Mouse (Mus musculus): ENCODE data around the gene Rnf207. TPM values are rescaled to one million over a fixed set of nuclear protein-coding genes. Genes with fewer than 3 reads are reported as not detected.
A peak's percentile ranks its signal among the peaks of the same experiment; 100 is the strongest.

Gene Rnf207
- total and polyA plus RNA-seq, 2 experiments from 2014 or later = 7.2 to 15.2 TPM

- 28% methylated on average over 18 of the region's 18 CpGs for WGBS
- TF ChIP-seq CTCF (IDR thresholded peaks at IDR 0.05) = no peak
- Histone ChIP-seq H3K27ac (ENCODE audit: low read depth, low read length) (no peak overlapping the region), H3K4me2 (ENCODE audit: low read depth, low read length, poor library complexity, severe bottlenecking) (no peak overlapping the region), H3K4me3 (ENCODE audit: low read depth, low read length) (no peak overlapping the region), H3K9ac (replicated peaks; ENCODE audit: low read length, poor library complexity, severe bottlenecking) (no peak overlapping the region), H3K4me1 (ENCODE audit: insufficient read depth, low read length) (peaks cover 9% of the 10 kb centered on the region; the same call in 1 of the 2 replicates), H3K27me3 (ENCODE audit: insufficient read depth, low read length) (peaks cover 56% of the 10 kb centered on the region), H3K9me3 (ENCODE audit: low read length) (no peaks in the 10 kb centered on the region), H3K36me3 (ENCODE audit: insufficient read depth, low read length) (no peaks in the 10 kb centered on the region)
- no peak for ATAC-seq (ENCODE audit: low FRiP score)
- no peak for DNase-seq (ENCODE audit: low spot score)
Measured at GRCm38 (mm10) chr4:152288398-152288945, 30.3 kb downstream of the Rnf207 start.

GRCm38 (mm10) chr4:152287317-152288120, 31.3 kb downstream of the Rnf207 start:
- Histone ChIP-seq H3K4me1 (ENCODE audit: insufficient read depth, low read length) (peaks cover 9% of the 10 kb centered on the region; the same call in 1 of the 2 replicates), H3K27me3 (ENCODE audit: insufficient read depth, low read length) (peaks cover 54% of the 10 kb centered on the region), H3K9me3 (ENCODE audit: low read length) (no peaks in the 10 kb centered on the region), H3K27ac (ENCODE audit: low read depth, low read length) (no peak overlapping the region), H3K4me3 (ENCODE audit: low read depth, low read length) (peak overlapping the region; percentile 38; the same call in 1 of the 2 replicates), H3K9ac (replicated peaks; ENCODE audit: low read length, poor library complexity, severe bottlenecking) (no peak overlapping the region), H3K4me2 (ENCODE audit: low read depth, low read length, poor library complexity, severe bottlenecking) (peak overlapping the region; percentile 75; the same call in 1 of the 2 replicates), H3K36me3 (ENCODE audit: insufficient read depth, low read length) (no peaks in the 10 kb centered on the region)
- DNase-seq (ENCODE audit: low spot score) (no peak), ATAC-seq (ENCODE audit: low FRiP score) (no peak)
- no peak for TF ChIP-seq CTCF (IDR thresholded peaks at IDR 0.05)
- WGBS = 20% methylated on average over 19 of the region's 19 CpGs

- H3K9ac ChIP-seq (replicated peaks; ENCODE audit: low read length, poor library complexity, severe bottlenecking) = peak overlapping the region; percentile 57
- 0 out of 2 replicates have a peak, but pooled peaks cover under 1% of the 10 kb centered on the region for H3K36me3 ChIP-seq (ENCODE audit: insufficient read depth, low read length)
- H3K27me3 ChIP-seq (ENCODE audit: insufficient read depth, low read length) = peaks cover 54% of the 10 kb centered on the region
- H3K4me2 ChIP-seq (ENCODE audit: low read depth, low read length, poor library complexity, severe bottlenecking) = peak overlapping the region; percentile 75
- peaks cover 9% of the 10 kb centered on the region; the same call in 1 of the 2 replicates for H3K4me1 ChIP-seq (ENCODE audit: insufficient read depth, low read length)
- no peak for TF ChIP-seq CTCF (IDR thresholded peaks at IDR 0.05)
- WGBS = 2% methylated on average over 24 of the region's 26 CpGs
- peak overlapping the region; percentile 38; the same call in 1 of the 2 replicates for H3K4me3 ChIP-seq (ENCODE audit: low read depth, low read length)
- no peaks in the 10 kb centered on the region for H3K9me3 ChIP-seq (ENCODE audit: low read length)
- DNase-seq (ENCODE audit: low spot score) (no peak), ATAC-seq (ENCODE audit: low FRiP score) (no peak)
- no peak overlapping the region for H3K27ac ChIP-seq (ENCODE audit: low read depth, low read length)
Measured at GRCm38 (mm10) chr4:152286887-152287286, 31.9 kb downstream of the Rnf207 start.

GRCm38 (mm10) chr4:152286183-152286582, 32.6 kb downstream of the Rnf207 start:
- peaks cover 6% of the 10 kb centered on the region; the same call in 1 of the 2 replicates for H3K36me3 ChIP-seq (ENCODE audit: insufficient read depth, low read length)
- peak overlapping the region; percentile 57 for H3K9ac ChIP-seq (replicated peaks; ENCODE audit: low read length, poor library complexity, severe bottlenecking)
- no peak for TF ChIP-seq CTCF (IDR thresholded peaks at IDR 0.05)
- WGBS = under 1% methylated on average over 32 of the region's 32 CpGs
- no peaks in the 10 kb centered on the region for H3K9me3 ChIP-seq (ENCODE audit: low read length)
- peak overlapping the region; percentile 38 for H3K4me3 ChIP-seq (ENCODE audit: low read depth, low read length)
- H3K27ac ChIP-seq (ENCODE audit: low read depth, low read length) = no peak overlapping the region
- peaks cover 55% of the 10 kb centered on the region for H3K27me3 ChIP-seq (ENCODE audit: insufficient read depth, low read length)
- DNase-seq (ENCODE audit: low spot score) = no peak
- peak; percentile 25 for ATAC-seq (ENCODE audit: low FRiP score)
- H3K4me1 ChIP-seq (ENCODE audit: insufficient read depth, low read length) = peaks cover 9% of the 10 kb centered on the region; the same call in 1 of the 2 replicates
- H3K4me2 ChIP-seq (ENCODE audit: low read depth, low read length, poor library complexity, severe bottlenecking) = peak overlapping the region; percentile 75

GRCm38 (mm10) chr4:152285505-152285904, 33.3 kb downstream of the Rnf207 start:
- DNase-seq (ENCODE audit: low spot score) (peak; percentile 84), ATAC-seq (ENCODE audit: low FRiP score) (no peak)
- Histone ChIP-seq H3K36me3 (ENCODE audit: insufficient read depth, low read length) (peaks cover 12% of the 10 kb centered on the region), H3K9me3 (ENCODE audit: low read length) (no peaks in the 10 kb centered on the region), H3K4me3 (ENCODE audit: low read depth, low read length) (no peak overlapping the region), H3K27me3 (ENCODE audit: insufficient read depth, low read length) (peaks cover 56% of the 10 kb centered on the region), H3K27ac (ENCODE audit: low read depth, low read length) (no peak overlapping the region), H3K9ac (replicated peaks; ENCODE audit: low read length, poor library complexity, severe bottlenecking) (no peak overlapping the region), H3K4me2 (ENCODE audit: low read depth, low read length, poor library complexity, severe bottlenecking) (no peak overlapping the region), H3K4me1 (ENCODE audit: insufficient read depth, low read length) (peaks cover 9% of the 10 kb centered on the region; the same call in 1 of the 2 replicates)
- WGBS = 6% methylated on average over 10 of the region's 10 CpGs
- peak; percentile 81 for TF ChIP-seq CTCF (IDR thresholded peaks at IDR 0.05)

Data from midbrain, postnatal 0 days (tissue).